Mouse (Mus musculus) fat pad, adult 2 months (tissue): Measurements from ENCODE around the gene Hcn3.

ENCODE experiments used
- DNase-seq: peaks from one replicate; pipeline ENCODE4 v3.0.0-alpha.2; 2011; ENCODE audit warnings: low read depth, low spot score; ENCODE audit errors: extremely low read depth

Hcn3 gene

GRCm38 (mm10) chr3:89159616-89160344 lies at the start of gene Hcn3:
Gene Hcn3, minus strand, starts transcription at chr3:89160196.
- DNase-seq = no peak

DNA sequence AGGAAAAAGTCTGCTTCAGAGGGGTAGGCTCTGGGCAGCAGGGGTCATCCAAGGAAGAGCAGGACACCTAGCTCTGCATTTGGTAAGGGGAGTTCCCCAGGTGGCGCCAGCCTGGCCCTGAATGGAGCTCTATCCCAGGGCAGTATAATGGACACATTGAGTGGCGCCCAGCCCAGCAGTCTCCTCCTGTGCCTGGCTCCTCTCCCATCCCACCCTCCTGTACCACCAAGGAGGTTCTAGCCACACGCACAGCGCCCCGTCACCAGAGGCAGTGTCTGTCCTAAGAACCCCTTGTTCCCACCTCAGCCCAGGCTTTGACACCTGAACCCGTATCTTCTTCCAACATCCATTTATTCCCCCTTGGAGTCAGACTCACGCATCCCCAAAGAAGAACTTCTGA lies 49.7 kb upstream of the Hcn3 start:
- no peak for DNase-seq

DNA sequence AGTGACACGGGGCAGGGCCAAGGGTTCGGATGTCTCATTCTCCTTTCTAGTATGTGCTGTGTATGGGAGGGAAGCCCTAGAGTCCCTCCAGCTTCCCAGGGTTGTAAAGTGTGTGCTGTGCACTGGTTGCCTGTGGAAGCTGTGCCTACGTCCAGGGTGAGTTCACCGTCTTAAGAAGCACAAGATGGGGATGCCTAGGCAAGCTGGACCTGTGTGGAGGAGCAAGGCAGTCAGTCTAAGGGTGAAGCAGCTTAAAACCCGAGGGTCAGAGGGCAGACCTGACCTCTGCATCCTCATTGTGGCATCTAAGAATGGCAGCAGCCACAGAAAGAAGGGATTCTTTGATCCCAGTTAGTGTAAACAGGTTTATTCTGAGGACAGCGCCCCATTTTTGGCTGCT lies 48.7 kb upstream of the Hcn3 start:
- DNase-seq = no peak

DNA sequence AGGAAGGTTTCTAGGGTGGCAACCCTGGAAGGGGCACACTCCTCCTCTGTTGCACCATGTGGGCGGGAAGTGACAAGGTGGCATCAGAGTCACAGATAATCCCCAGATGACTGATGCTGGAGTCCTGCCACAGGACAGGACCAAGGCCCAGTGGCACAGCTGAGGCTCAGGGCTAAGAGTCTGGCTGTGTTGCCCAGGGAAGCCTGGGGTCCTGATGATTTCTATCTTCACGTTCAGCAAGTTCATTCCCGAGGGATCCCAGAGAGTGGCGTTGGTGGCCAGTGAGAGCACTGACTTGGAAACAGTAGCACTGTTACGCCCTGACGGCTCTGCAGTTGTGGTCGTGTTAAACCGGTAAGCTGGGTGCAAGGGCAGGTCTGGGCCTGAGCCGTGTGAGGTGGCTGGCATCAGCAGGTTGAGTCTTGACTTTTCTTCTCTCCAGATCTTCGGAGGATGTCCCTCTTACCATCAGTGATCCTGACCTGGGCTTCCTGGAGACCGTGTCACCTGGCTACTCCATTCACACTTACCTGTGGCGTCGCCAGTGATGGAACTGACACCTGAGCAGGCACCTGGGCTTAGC lies 48.2 kb upstream of the Hcn3 start:
- DNase-seq = peak; percentile 84

- peak; percentile 88 for DNase-seq
Observed at GRCm38 (mm10) chr3:89206695-89207094, 46.7 kb upstream of the Hcn3 start.

DNA sequence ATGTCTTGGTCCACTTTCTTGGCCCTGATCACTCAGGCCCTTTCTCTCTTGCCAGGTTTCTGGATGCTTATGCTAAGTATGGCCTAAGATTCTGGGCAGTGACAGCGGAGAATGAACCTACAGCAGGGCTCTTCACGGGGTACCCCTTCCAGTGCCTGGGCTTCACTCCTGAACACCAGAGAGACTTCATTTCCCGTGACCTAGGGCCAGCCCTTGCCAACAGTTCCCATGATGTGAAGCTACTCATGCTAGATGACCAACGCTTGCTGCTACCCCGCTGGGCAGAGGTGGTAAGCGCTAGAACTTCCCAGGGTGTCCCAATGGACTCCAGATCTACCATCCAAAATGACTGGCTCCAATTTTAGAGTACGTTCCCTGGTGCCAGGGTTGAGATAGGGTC lies 46.1 kb upstream of the Hcn3 start:
- no peak for DNase-seq

DNA sequence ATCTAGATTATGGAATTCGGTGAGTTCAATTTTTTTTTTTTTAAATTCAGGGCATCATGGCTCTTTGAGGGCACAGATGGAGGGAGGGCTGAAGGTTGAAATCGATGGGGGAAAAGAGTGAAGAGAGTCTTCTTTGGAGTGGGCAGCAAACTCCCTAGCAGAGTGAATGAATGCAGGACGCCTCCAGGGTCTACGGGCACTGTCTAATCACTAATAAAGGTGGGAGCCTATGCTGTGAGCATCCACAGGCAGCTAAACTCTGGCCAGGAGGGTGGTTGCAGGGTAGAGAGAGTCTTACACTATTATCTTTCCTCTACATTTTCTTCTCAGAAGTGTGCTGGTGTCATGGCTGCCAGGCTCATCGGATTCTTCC lies 43.1 kb upstream of the Hcn3 start:
- no peak for DNase-seq

GRCm38 (mm10) chr3:89202253-89203141 lies 42.5 kb upstream of the Hcn3 start, which contains the start of gene Gba:
Gene Gba, plus strand, starts transcription at chr3:89202928.
- peak; percentile 88 for DNase-seq

GRCm38 (mm10) chr3:89199839-89200238 lies 39.8 kb upstream of the Hcn3 start:
- DNase-seq = no peak

- DNase-seq = peak; percentile 77
Observed at GRCm38 (mm10) chr3:89195979-89196877, 36.2 kb upstream of the Hcn3 start.

GRCm38 (mm10) chr3:89193853-89194252 lies 33.9 kb upstream of the Hcn3 start:
- DNase-seq = no peak

DNA sequence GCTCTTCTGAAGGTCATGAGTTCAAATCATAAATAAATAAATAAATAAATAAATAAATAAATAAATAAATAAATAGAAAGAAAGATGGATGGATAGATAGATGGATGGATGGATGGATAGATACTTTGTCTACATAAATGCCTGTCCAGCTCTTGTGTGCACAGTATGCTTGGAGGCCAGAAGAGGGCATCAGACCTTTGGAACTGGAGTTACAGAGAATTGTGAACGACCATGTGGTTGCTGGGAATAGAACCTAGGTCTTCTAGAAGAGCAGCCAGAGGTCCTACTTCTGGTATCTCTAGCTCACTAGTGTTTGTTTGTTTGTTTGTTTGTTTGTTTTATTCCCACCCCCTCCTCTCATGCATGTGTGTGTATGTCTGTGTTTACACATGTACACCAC lies 33.4 kb upstream of the Hcn3 start:
- DNase-seq = no peak

GRCm38 (mm10) chr3:89190436-89190835 lies 30.4 kb upstream of the Hcn3 start:
- no peak for DNase-seq

GRCm38 (mm10) chr3:89188478-89188875 lies 28.5 kb upstream of the Hcn3 start:
- DNase-seq = no peak

DNA sequence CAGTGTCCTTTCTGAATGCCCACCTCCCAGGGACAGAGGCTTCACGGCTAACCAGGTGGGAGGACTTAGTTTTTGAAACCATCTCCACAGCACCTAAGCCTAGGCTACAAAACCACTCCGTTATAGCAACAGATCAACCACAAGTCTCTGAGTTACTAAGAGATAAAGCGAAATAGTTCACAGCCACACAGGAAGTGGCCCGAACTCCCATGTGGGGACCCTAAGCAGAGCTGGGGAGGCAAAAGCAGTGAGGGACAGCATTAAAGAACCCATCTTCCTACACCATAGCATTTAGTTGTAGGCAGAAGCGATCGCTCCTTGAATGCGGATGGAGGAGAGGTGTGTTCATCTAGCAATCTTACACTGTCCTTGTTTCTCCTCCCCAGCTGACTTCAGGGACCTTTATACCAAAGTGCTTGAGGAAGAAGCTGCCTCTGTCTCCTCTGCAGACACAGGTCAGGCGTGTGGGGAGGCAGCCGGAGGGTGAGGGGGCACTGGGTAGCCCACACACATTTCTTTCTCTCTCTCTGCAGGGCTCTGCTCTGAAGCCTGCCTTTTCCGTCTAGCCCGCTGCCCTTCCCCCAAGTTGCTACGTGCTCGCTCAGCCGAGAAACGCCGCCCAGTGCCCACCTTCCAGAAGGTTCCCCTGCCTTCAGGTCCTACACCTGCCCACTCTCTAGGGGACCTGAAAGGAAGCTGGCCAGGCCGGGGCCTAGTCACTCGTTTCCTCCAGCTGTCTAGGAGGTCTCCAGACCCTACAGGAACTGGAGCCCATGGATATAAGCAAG lies 27.9 kb upstream of the Hcn3 start:
- no peak for DNase-seq

GRCm38 (mm10) chr3:89187197-89187596 lies 27.2 kb upstream of the Hcn3 start:
- DNase-seq = no peak

DNA sequence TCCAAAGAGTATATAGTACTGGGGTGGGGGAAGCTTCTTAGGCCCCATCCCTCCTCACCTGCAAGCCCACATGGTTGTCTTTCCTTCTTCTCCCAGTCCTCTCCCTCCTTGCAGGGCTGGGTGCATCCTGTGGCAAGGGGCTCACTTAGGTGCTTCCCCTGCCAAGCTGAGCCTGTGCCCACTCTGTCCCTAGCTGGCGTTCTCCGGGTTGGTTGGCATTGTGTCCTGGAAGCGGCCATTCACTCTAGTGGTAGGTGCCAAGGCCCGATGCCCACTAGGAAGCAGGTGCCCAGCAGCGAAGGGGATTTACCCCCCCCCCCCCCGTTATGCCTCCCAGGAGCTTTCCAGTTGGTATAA lies 23.9 kb upstream of the Hcn3 start:
- DNase-seq = no peak

- no peak for DNase-seq
Observed at GRCm38 (mm10) chr3:89183058-89183958, 23.3 kb upstream of the Hcn3 start, which contains the start of gene Fam189b. Gene Fam189b, plus strand, starts transcription at chr3:89183143.

GRCm38 (mm10) chr3:89182531-89183057 lies 22.6 kb upstream of the Hcn3 start:
- no peak for DNase-seq
